Mouse (Mus musculus) C2C12 (cell line): Measurements from ENCODE around the gene Itgb3bp. TPM values are rescaled to one million over a fixed set of nuclear protein-coding genes. Genes with fewer than 3 reads are reported as not detected.

Source experiments
- H3K27me3 ChIP-seq: one replicate; pipeline ENCODE4 v1.6.1; 2011; ENCODE audit not compliant: control insufficient read depth, insufficient read depth, insufficient read length
- H3K36me3 ChIP-seq: one replicate; pipeline ENCODE4 v1.6.1; 2011; ENCODE audit not compliant: control insufficient read depth, insufficient read depth
- H3K4me3 ChIP-seq: one replicate; pipeline ENCODE4 v1.5.1; 2011; ENCODE audit warnings: mild to moderate bottlenecking, control low read depth; ENCODE audit not compliant: poor library complexity, insufficient read depth, severe bottlenecking
- H3K79me2 ChIP-seq: one replicate; pipeline ENCODE4 v1.6.1; 2011; ENCODE audit not compliant: control insufficient read depth, insufficient read depth
- H3K79me3 ChIP-seq: one replicate; pipeline ENCODE4 v1.6.1; 2011; ENCODE audit warnings: low read depth, control low read depth
- H3ac ChIP-seq: one replicate; pipeline ENCODE3; 2011; ENCODE audit warnings: low read depth; ENCODE audit not compliant: control insufficient read depth, insufficient read length
- CEBPB ChIP-seq: IDR thresholded peaks from one replicate; pipeline ENCODE4 v1.6.1; 2011; ENCODE audit warnings: low read depth, mild to moderate bottlenecking, control low read depth, moderate library complexity
- CTCF ChIP-seq: IDR thresholded peaks from one replicate; pipeline ENCODE4 v1.5.1; 2011; ENCODE audit not compliant: control insufficient read depth, insufficient read depth, insufficient read length
- FOSL1 ChIP-seq: IDR thresholded peaks from one replicate; pipeline ENCODE4 v1.8.0; 2011; ENCODE audit warnings: mild to moderate bottlenecking, low read length; ENCODE audit not compliant: poor library complexity, insufficient read depth, severe bottlenecking
- MAX ChIP-seq: IDR thresholded peaks from one replicate; pipeline ENCODE4 v1.6.1; 2011; ENCODE audit warnings: mild to moderate bottlenecking, control low read depth
- MYOD1 ChIP-seq: IDR thresholded peaks from one replicate; pipeline ENCODE4 v1.6.1; 2011; ENCODE audit warnings: low read depth; ENCODE audit not compliant: control insufficient read depth, insufficient read length
- MYOG ChIP-seq: IDR thresholded peaks from one replicate; pipeline ENCODE4 v1.6.1; 2011; ENCODE audit not compliant: control insufficient read depth, insufficient read length; ENCODE audit errors: extremely low read depth
- USF1 ChIP-seq: IDR thresholded peaks from one replicate; pipeline ENCODE4 v1.6.1; 2011; ENCODE audit warnings: low read depth, mild to moderate bottlenecking, control low read depth, moderate library complexity
- polyA plus RNA-seq: library from polyadenylated mRNA; unstranded; fragments of >200 nt; fragmentation: generic; extraction: Trizol; gene quantifications from one replicate; pipeline ENCODE4 v1.2.1, GENCODE M21; 2012; ENCODE audit warnings: missing spikeins

Itgb3bp gene
- polyA plus RNA-seq, 1 experiment, result 5.0 TPM

DNA sequence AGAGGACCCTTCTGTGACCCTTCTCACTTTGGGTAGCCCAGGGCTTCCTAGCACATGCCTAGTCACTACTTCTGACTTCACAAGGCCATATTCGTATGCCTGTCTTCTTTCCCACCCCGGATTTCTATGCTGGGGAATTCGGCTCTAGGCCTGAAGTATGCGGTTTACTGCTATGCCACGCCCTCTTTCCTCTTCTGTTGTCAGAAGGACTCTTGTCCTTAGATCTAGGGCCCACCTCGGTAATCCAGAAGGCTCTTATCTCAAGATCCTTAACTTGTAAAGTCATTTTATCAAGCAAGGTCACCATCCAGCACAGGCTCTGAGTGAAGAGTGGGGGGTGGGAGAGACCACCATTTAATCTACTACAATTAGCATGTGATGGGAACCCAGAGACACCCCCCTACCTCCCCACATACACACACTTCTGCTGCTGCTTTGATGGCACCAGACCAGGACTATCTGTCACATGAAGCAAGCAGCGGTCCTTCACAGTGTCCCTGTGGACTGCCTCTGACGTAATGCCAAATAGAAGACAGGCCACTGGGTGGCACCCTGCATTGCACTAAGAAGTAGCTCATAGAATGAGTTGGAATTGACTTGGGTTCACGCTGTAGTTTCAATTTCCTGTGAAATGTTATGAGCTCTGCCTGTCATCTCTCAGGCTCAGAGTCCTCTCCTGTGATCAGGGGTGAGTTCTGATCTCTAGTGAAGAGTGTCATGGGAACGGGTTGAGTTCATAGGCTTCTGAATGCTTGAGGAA is 12.2 kb upstream of the Itgb3bp start:
- Histone ChIP-seq H3K4me3 (no peak overlapping the region), H3K79me3 (no peaks in the 10 kb centered on the region), H3K27me3 (no peaks in the 10 kb centered on the region), H3K36me3 (no peaks in the 10 kb centered on the region), H3ac (no peak overlapping the region), H3K79me2 (no peaks in the 10 kb centered on the region)
- TF ChIP-seq MAX (no peak), CTCF (no peak), CEBPB (no peak), MYOG (no peak), MYOD1 (no peak), USF1 (no peak), FOSL1 (no peak)

DNA sequence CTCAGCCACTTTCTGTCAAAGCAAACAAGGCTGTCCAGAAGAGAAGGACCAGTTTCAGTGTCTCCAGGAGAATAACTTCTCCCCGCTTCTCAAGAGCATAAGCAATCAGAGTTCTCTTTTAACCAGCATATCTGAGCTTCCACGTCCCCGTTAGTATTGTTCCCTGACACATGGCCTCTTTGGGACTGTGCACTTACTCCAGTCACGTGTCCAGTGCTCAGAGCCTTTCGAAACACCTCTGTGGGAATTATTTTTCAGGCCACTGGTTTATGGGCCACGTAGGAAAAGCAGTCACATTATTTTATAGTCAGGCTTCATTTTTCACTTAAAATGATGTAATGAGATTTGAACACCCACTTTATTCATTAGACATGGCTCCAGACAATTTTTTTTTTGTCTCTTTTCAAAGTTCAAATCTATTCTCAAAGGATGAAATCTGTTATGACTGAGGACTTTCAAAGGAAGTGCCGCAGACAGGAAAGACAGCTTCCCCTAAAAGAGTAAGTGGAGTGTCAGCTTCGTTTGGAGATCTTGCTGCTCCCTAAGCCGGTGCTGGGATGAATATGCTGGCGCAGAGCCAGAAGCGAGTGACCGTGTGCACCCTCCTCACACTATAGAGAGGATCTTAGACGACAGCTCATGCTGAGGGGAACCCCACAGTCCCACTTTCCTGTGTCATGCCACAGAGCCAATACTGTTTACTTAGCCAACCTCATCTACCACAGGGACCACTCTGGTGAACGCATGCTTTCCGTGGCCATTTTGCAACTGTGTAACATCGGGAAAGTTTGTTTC is 10.3 kb upstream of the Itgb3bp start:
- TF ChIP-seq USF1 (no peak), CTCF (no peak), FOSL1 (no peak), MYOG (no peak), MYOD1 (no peak), MAX (no peak), CEBPB (no peak)

DNA sequence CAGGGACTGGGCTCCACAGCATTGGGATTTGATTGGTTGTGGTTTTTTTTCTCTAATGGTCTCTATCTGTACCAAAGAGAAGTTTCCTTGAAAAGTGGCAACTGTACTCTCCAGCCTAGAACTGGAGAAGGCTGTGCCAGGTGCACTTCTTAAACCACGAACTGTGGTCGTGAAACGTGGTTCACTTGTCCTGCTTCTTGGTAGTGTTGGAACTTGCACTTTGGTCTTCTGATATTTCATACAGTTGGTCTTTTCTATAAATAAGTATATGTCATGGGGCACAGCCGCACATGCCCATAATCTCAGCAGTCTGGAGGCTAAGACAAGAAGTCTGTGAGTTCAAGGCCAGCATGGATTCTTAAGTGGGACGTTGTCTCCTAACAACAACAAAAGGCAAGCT is 6.7 kb upstream of the Itgb3bp start:
- no peaks in the 10 kb centered on the region for H3K27me3 ChIP-seq
- H3K4me3 ChIP-seq, result no peak overlapping the region
- TF ChIP-seq CEBPB (no peak), MYOG (no peak), MAX (no peak), CTCF (no peak), FOSL1 (no peak)
- H3K36me3 ChIP-seq, result no peaks in the 10 kb centered on the region
- H3ac ChIP-seq, result no peak overlapping the region
- H3K79me2 ChIP-seq, result peaks cover 14% of the 10 kb centered on the region
- H3K79me3 ChIP-seq, result peaks cover 3% of the 10 kb centered on the region

More for the DNA sequence above, 10.3 kb upstream of the Itgb3bp start:
- H3K4me3 ChIP-seq, result no peak overlapping the region
- H3ac ChIP-seq, result no peak overlapping the region
- no peaks in the 10 kb centered on the region for H3K27me3 ChIP-seq
- no peaks in the 10 kb centered on the region for H3K36me3 ChIP-seq
- no peaks in the 10 kb centered on the region for H3K79me3 ChIP-seq
- no peaks in the 10 kb centered on the region for H3K79me2 ChIP-seq

DNA sequence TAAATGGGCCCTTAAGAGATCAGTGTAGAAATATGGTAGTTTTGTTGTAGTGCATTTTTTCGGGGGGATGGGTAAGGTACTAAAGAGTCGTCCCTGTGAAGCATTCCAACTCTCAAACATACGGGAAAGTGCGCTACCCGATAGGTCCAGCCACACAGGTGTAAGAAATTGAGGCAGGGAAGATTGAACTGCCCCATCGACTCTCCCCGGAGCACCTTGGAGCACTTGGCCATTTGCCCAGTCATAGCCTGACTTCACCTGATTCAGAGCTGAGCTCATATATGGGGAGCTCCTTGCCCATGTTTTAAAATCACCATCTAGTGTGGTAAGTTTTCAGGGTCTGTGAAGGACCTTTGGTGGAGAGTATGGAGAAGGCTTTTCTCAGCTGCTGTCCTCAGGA is 5.2 kb upstream of the Itgb3bp start:
- Histone ChIP-seq H3K36me3 (no peaks in the 10 kb centered on the region), H3K79me2 (peaks cover 25% of the 10 kb centered on the region), H3K4me3 (no peak overlapping the region), H3K79me3 (peaks cover 6% of the 10 kb centered on the region), H3K27me3 (no peaks in the 10 kb centered on the region), H3ac (no peak overlapping the region)
- no peak for TF ChIP-seq CEBPB
- TF ChIP-seq USF1, result no peak
- TF ChIP-seq MAX, result no peak
- TF ChIP-seq MYOD1, result no peak
- no peak for TF ChIP-seq MYOG
- TF ChIP-seq FOSL1, result no peak
- TF ChIP-seq CTCF, result no peak

DNA sequence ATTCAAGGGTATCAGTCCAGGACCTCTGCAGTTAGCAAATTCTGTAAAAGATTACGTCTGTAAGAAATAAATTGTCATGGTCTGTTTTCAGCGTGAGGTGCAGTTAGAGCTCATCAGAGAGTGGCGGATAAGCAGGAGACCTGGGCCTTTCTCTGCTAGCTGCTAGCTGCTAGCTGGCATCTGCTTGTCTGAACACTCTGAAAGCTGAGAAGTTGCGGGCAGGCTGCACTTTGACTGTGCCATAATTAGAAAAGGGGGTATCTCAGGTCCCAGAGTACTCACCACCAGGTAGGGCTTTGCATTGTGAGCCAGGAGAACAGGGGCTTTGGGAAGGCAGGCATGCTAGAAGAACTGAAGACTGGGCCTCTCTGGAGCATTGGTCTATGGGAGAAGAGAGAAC is 2.2 kb upstream of the Itgb3bp start:
- H3K36me3 ChIP-seq, result no peaks in the 10 kb centered on the region
- peaks cover 6% of the 10 kb centered on the region for H3K79me3 ChIP-seq
- H3K27me3 ChIP-seq, result no peaks in the 10 kb centered on the region
- no peak overlapping the region for H3ac ChIP-seq
- peaks cover 25% of the 10 kb centered on the region for H3K79me2 ChIP-seq
- H3K4me3 ChIP-seq, result no peak overlapping the region
- no peak for TF ChIP-seq CTCF
- no peak for TF ChIP-seq FOSL1
- TF ChIP-seq USF1, result no peak
- TF ChIP-seq MAX, result no peak
- TF ChIP-seq MYOG, result no peak
- TF ChIP-seq CEBPB, result no peak
- TF ChIP-seq MYOD1, result no peak

DNA sequence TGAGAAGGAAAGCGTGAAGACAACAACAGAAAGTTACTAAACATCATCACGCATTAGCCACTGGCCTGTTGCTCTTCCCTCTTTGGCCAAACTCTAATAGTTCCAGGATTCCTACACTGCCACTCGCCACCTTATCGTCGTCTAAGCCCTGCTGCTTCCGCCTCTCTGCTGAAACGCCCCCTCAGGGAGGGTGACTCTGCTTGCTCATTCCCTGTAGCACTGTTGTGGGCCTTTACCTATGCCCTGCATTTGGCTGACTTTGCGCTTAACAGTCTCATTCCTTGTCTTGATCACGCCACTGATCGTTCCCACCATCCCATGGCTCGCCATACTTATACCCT is 1.6 kb upstream of the Itgb3bp start:
- peaks cover 25% of the 10 kb centered on the region for H3K79me2 ChIP-seq
- H3K36me3 ChIP-seq, result no peaks in the 10 kb centered on the region
- no peak overlapping the region for H3K4me3 ChIP-seq
- no peaks in the 10 kb centered on the region for H3K27me3 ChIP-seq
- TF ChIP-seq USF1 (no peak), FOSL1 (no peak), MYOG (no peak), MYOD1 (no peak), CEBPB (no peak), CTCF (no peak), MAX (no peak)
- H3ac ChIP-seq, result no peak overlapping the region
- peaks cover 6% of the 10 kb centered on the region for H3K79me3 ChIP-seq
